Mouse (Mus musculus): ENCODE data around the gene Tex261. TPM values are rescaled to one million over a fixed set of nuclear protein-coding genes. Genes with fewer than 3 reads are reported as not detected.

The Tex261 gene
- polyA plus RNA-seq, 1 experiment, result 95.3 TPM

DNA sequence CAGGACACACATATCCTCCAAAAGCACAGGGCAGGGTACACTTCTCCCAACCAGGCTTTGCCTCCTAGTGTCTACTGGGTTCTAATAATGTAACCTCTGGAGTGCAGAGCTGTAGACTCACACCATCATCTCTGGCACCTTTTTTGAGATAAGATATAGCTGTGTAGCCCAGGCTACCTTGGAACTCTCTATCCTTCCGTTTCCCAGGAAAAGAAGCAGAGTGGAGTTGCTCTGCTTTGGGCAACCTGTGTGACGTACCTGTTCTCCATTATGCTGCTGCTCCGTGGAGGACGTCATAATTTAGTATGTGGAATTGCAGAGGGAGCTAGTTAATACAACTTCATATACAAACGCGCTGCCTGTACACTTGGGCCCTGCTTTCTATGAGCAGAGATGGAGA, 13.3 kb downstream of the Tex261 start, which contains the start of gene Ankrd53:
Gene Ankrd53 (plus strand): TSS at position 301 of the 400 bp plus-strand sequence.
- no peaks in the 10 kb centered on the region for H3K36me3 ChIP-seq (ENCODE audit: control insufficient read depth, insufficient read depth, low read length)
- H3K27me3 ChIP-seq (ENCODE audit: control insufficient read depth, insufficient read depth, low read length), result no peaks in the 10 kb centered on the region
- H3K27ac ChIP-seq (ENCODE audit: control insufficient read depth, insufficient read depth, low read depth, low read length), result peak within 1 kb of the TSS; percentile 83
- peak within 1 kb of the TSS; percentile 88 for H3K4me3 ChIP-seq (ENCODE audit: control insufficient read depth, low read depth, low read length)
- TF ChIP-seq CTCF (IDR thresholded peaks at IDR 0.05; ENCODE audit: control insufficient read depth, insufficient read depth, insufficient replicate concordance, low read depth, low read length) (no peak), POLR2A (IDR thresholded peaks at IDR 0.05; ENCODE audit: control insufficient read depth, low read depth, low read length) (no peak)
- H3K4me1 ChIP-seq (ENCODE audit: control insufficient read depth, insufficient read depth, low read length), result peaks cover 27% of the 10 kb centered on the region

DNA sequence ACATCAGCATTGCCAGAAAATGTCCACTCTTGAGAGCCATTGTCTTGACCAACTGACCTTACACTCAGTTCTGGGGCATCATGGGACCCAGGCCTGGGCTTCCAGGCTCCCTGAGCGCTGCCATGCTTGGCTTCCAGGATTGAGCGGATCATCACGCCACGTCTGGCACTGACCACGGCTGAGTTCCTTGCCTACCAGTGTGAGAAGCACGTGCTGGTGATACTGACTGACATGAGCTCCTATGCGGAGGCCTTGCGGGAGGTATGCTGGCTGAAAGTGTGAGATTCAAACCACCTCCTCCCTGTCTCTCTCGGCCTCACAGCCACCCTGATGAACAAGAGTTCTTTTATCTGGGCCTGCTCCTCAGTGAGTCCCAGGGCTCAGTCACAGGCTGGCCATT, 19.6 kb downstream of the Tex261 start:
- Histone ChIP-seq H3K4me3 (ENCODE audit: control insufficient read depth, low read depth, low read length) (no peak overlapping the region), H3K27ac (ENCODE audit: control insufficient read depth, insufficient read depth, low read depth, low read length) (no peak overlapping the region), H3K36me3 (ENCODE audit: control insufficient read depth, insufficient read depth, low read length) (no peaks in the 10 kb centered on the region), H3K4me1 (ENCODE audit: control insufficient read depth, insufficient read depth, low read length) (peaks cover 15% of the 10 kb centered on the region), H3K27me3 (ENCODE audit: control insufficient read depth, insufficient read depth, low read length) (no peaks in the 10 kb centered on the region)
- no peak for TF ChIP-seq CTCF (IDR thresholded peaks at IDR 0.05; ENCODE audit: control insufficient read depth, insufficient read depth, insufficient replicate concordance, low read depth, low read length)
- TF ChIP-seq POLR2A (IDR thresholded peaks at IDR 0.05; ENCODE audit: control insufficient read depth, low read depth, low read length), result no peak

DNA sequence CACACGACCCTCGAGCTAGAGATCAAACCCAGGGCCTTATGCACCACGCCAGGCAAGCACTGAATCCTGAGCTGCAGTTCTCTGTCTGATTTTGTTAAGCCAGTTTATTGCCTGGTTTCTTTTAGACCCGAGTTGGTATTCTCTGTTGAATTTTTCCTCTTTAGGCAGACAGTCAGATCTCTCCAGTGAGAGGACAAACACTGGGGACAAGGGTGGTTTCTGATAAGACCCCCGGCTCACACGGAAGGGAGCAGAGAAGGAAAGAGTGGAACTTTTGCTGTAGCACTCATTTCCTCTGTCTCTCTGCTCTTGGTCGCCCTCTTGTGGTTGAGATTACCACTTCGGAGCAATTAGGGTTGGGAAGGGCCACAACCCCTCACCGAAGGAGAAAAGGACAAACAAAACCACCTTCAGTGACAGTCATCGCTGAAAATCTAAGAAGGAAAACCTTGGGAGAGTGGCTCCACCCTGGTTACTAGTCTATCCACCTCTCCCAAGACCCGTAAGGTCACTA, 25.4 kb downstream of the Tex261 start:
- Histone ChIP-seq H3K27me3 (ENCODE audit: control insufficient read depth, insufficient read depth, low read length) (no peaks in the 10 kb centered on the region), H3K27ac (ENCODE audit: control insufficient read depth, insufficient read depth, low read depth, low read length) (no peak overlapping the region), H3K4me1 (ENCODE audit: control insufficient read depth, insufficient read depth, low read length) (peaks cover 8% of the 10 kb centered on the region), H3K4me3 (ENCODE audit: control insufficient read depth, low read depth, low read length) (no peak overlapping the region), H3K36me3 (ENCODE audit: control insufficient read depth, insufficient read depth, low read length) (no peaks in the 10 kb centered on the region)
- TF ChIP-seq CTCF (IDR thresholded peaks at IDR 0.05; ENCODE audit: control insufficient read depth, insufficient read depth, insufficient replicate concordance, low read depth, low read length) (peak; percentile 57; the same call in 1 of the 2 replicates), POLR2A (IDR thresholded peaks at IDR 0.05; ENCODE audit: control insufficient read depth, low read depth, low read length) (no peak)

GRCm38 (mm10) chr6:83749286-83749685, 26.3 kb downstream of the Tex261 start:
- no peak overlapping the region for H3K27ac ChIP-seq (ENCODE audit: control insufficient read depth, insufficient read depth, low read depth, low read length)
- no peaks in the 10 kb centered on the region for H3K36me3 ChIP-seq (ENCODE audit: control insufficient read depth, insufficient read depth, low read length)
- no peak overlapping the region for H3K4me3 ChIP-seq (ENCODE audit: control insufficient read depth, low read depth, low read length)
- no peaks in the 10 kb centered on the region for H3K27me3 ChIP-seq (ENCODE audit: control insufficient read depth, insufficient read depth, low read length)
- TF ChIP-seq POLR2A (IDR thresholded peaks at IDR 0.05; ENCODE audit: control insufficient read depth, low read depth, low read length) (no peak), CTCF (IDR thresholded peaks at IDR 0.05; ENCODE audit: control insufficient read depth, insufficient read depth, insufficient replicate concordance, low read depth, low read length) (no peak)
- H3K4me1 ChIP-seq (ENCODE audit: control insufficient read depth, insufficient read depth, low read length), result peaks cover 6% of the 10 kb centered on the region

DNA sequence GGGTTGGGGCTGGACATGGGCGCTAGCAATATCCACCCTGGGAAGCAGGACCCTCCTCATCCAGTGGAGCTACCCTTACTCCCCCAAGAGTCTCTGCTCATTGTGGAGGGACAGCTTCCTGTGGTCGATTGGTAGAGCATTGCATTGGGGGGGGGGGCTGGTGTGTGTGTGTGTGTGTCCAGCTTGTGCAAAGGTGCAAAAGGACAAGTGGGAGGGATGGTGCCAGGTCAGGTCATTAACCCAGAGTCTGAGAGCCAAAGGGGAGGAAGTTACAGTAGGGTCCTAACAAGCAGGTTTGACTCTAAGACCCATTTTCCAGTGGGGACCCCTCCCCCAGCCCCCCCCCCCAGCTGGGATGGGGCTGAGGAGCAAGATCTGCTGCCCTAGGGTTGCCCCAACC, 30.1 kb downstream of the Tex261 start:
- Histone ChIP-seq H3K27me3 (ENCODE audit: control insufficient read depth, insufficient read depth, low read length) (no peaks in the 10 kb centered on the region), H3K4me1 (ENCODE audit: control insufficient read depth, insufficient read depth, low read length) (no peaks in the 10 kb centered on the region)

GRCm38 (mm10) chr6:83744557-83744956, 31.1 kb downstream of the Tex261 start:
- Histone ChIP-seq H3K27me3 (ENCODE audit: control insufficient read depth, insufficient read depth, low read length) (no peaks in the 10 kb centered on the region), H3K27ac (ENCODE audit: control insufficient read depth, insufficient read depth, low read depth, low read length) (no peak overlapping the region), H3K4me1 (ENCODE audit: control insufficient read depth, insufficient read depth, low read length) (no peaks in the 10 kb centered on the region), H3K4me3 (ENCODE audit: control insufficient read depth, low read depth, low read length) (no peak overlapping the region), H3K36me3 (ENCODE audit: control insufficient read depth, insufficient read depth, low read length) (no peaks in the 10 kb centered on the region)
- TF ChIP-seq POLR2A (IDR thresholded peaks at IDR 0.05; ENCODE audit: control insufficient read depth, low read depth, low read length) (no peak), CTCF (IDR thresholded peaks at IDR 0.05; ENCODE audit: control insufficient read depth, insufficient read depth, insufficient replicate concordance, low read depth, low read length) (no peak)

More for the DNA sequence above, 30.1 kb downstream of the Tex261 start:
- Histone ChIP-seq H3K4me3 (ENCODE audit: control insufficient read depth, low read depth, low read length) (no peak overlapping the region), H3K36me3 (ENCODE audit: control insufficient read depth, insufficient read depth, low read length) (no peaks in the 10 kb centered on the region), H3K27ac (ENCODE audit: control insufficient read depth, insufficient read depth, low read depth, low read length) (no peak overlapping the region)
- TF ChIP-seq POLR2A (IDR thresholded peaks at IDR 0.05; ENCODE audit: control insufficient read depth, low read depth, low read length) (no peak), CTCF (IDR thresholded peaks at IDR 0.05; ENCODE audit: control insufficient read depth, insufficient read depth, insufficient replicate concordance, low read depth, low read length) (no peak)

GRCm38 (mm10) chr6:83744126-83744525, 31.5 kb downstream of the Tex261 start:
- Histone ChIP-seq H3K27me3 (ENCODE audit: control insufficient read depth, insufficient read depth, low read length) (no peaks in the 10 kb centered on the region), H3K36me3 (ENCODE audit: control insufficient read depth, insufficient read depth, low read length) (no peaks in the 10 kb centered on the region), H3K4me1 (ENCODE audit: control insufficient read depth, insufficient read depth, low read length) (no peaks in the 10 kb centered on the region), H3K4me3 (ENCODE audit: control insufficient read depth, low read depth, low read length) (no peak overlapping the region), H3K27ac (ENCODE audit: control insufficient read depth, insufficient read depth, low read depth, low read length) (no peak overlapping the region)
- TF ChIP-seq CTCF (IDR thresholded peaks at IDR 0.05; ENCODE audit: control insufficient read depth, insufficient read depth, insufficient replicate concordance, low read depth, low read length) (no peak), POLR2A (IDR thresholded peaks at IDR 0.05; ENCODE audit: control insufficient read depth, low read depth, low read length) (no peak)

Data from testis, adult 2 months (tissue).